ENCODE assay signal across 10 mouse cellular contexts in genomic region chr4:106959506-106960302, GRCm38 (mm10). TPM values are rescaled to one million over a fixed set of nuclear protein-coding genes. Genes with fewer than 3 reads are reported as not detected.
DNase-seq lines count a peak whose midpoint lies in the region; ATAC-seq and TF ChIP-seq lines count a peak whose summit lies in the region.
"Had no signal": no experiment of that assay in that cellular context is flagged by ENCODE, and none has a peak within 500 bp of the region (broad histone marks: within the 10 kb centered on the region; RNA-seq: fewer than 3 reads in every experiment).

No protein-coding gene starts in this region.

- no peaks in the 10 kb centered on the region for H3K9me3 ChIP-seq in forebrain, postnatal 0 days (ENCODE audit: low read length)
- H3K9me3 ChIP-seq in midbrain, embryonic 14.5 days (ENCODE audit: control insufficient read depth, low read length): no peaks in the 10 kb centered on the region

- no peak for TF ChIP-seq CTCF in forebrain, postnatal 0 days (IDR thresholded peaks at IDR 0.05; ENCODE audit: low read depth)

- peak; percentile 8; the same call in 1 of the 2 replicates for ATAC-seq in forebrain, postnatal 0 days
- ATAC-seq in midbrain, embryonic 14.5 days (ENCODE audit: low FRiP score, low TSS enrichment): no peak

- H3K36me3 ChIP-seq in forebrain, postnatal 0 days (ENCODE audit: insufficient read depth): no peaks in the 10 kb centered on the region
- H3K36me3 ChIP-seq in midbrain, embryonic 14.5 days (ENCODE audit: control insufficient read depth, insufficient read depth, low read length): no peaks in the 10 kb centered on the region

- no peaks in the 10 kb centered on the region for H3K27me3 ChIP-seq in forebrain, postnatal 0 days (ENCODE audit: insufficient read depth, low read length)
- H3K27me3 ChIP-seq in midbrain, embryonic 14.5 days (ENCODE audit: control insufficient read depth, insufficient read depth, low read length): no peaks in the 10 kb centered on the region

- H3K27ac ChIP-seq in forebrain, postnatal 0 days (ENCODE audit: low read depth, low read length): no peak overlapping the region
- peak overlapping the region; percentile 42 for H3K27ac ChIP-seq in midbrain, embryonic 14.5 days (replicated peaks; ENCODE audit: low read depth, low read length)

- no peak overlapping the region for H3K4me2 ChIP-seq in forebrain, postnatal 0 days (ENCODE audit: low read depth)
- no peak overlapping the region for H3K4me2 ChIP-seq in midbrain, embryonic 14.5 days (ENCODE audit: low read length)

- H3K4me1 ChIP-seq in forebrain, postnatal 0 days (ENCODE audit: insufficient read depth): peaks cover 26% of the 10 kb centered on the region
- peaks cover 62% of the 10 kb centered on the region for H3K4me1 ChIP-seq in midbrain, embryonic 14.5 days (ENCODE audit: control insufficient read depth, insufficient read depth, low read length)

- WGBS in forebrain, postnatal 0 days: 37% methylated on average over 12 of the region's 12 CpGs
- 75% methylated on average over 12 of the region's 12 CpGs for WGBS in midbrain, embryonic 14.5 days

- peak; percentile 62 for DNase-seq in retina, postnatal 1 day
- no peak for DNase-seq in retina, embryonic 14.5 days (ENCODE audit: low spot score)
- DNase-seq in forebrain, postnatal 0 days: no peak
- no peak for DNase-seq in midbrain, embryonic 14.5 days
- DNase-seq in right cerebral cortex, postnatal 36 days (ENCODE audit: low spot score in 2 of 2): no peak
- no peak for DNase-seq in thymus, postnatal 36 days
- no peak for DNase-seq in urinary bladder, postnatal 36 days (ENCODE audit: low spot score in 2 of 2)
- DNase-seq: cerebellum, adult 8-10 months; gastrocnemius, postnatal 36 days; heart, postnatal 36 days had no signal

- no peak overlapping the region for H3K4me3 ChIP-seq in forebrain, postnatal 0 days (ENCODE audit: low read depth, low read length)
- H3K4me3 ChIP-seq in midbrain, embryonic 14.5 days (replicated peaks; ENCODE audit: low read depth, low read length): no peak overlapping the region

- H3K9ac ChIP-seq in forebrain, postnatal 0 days: no peak overlapping the region
- H3K9ac ChIP-seq in midbrain, embryonic 14.5 days (replicated peaks; ENCODE audit: low read length): no peak overlapping the region

RNA-seq across cellular contexts. Expression of gene Ssbp3, which starts 49.2 kb away (rescaled TPM):
- 113 and 137 TPM in 2 replicates for total RNA-seq in forebrain, postnatal 0 days (2014; rRNA removed)
- polyA plus RNA-seq in forebrain, postnatal 0 days (2015; fragmentation: Nextera tagmentation; extraction: Ambion mirVana): 103 and 117 TPM in 2 replicates
- 147 and 187 TPM in 2 replicates for polyA plus RNA-seq in midbrain, embryonic 14.5 days (2014; fragmentation: Nextera tagmentation; extraction: Ambion mirVana)
